Mouse (Mus musculus) lung, embryonic 14.5 days (tissue): ENCODE data around the gene Ptprz1. TPM values are rescaled to one million over a fixed set of nuclear protein-coding genes. Genes with fewer than 3 reads are reported as not detected.

Source experiments
- ATAC-seq: fragments of 200-750 bp; cut with Nextera tagmentation; 2 replicates; pipeline ENCODE4 v1.8.0; 2017; ENCODE audit warnings: mild to moderate bottlenecking, moderate TSS enrichment, moderate library complexity; ENCODE audit not compliant: insufficient read depth
- DNase-seq: peaks from one replicate; pipeline ENCODE4 v3.0.0-alpha.2; 2015
- H3K27ac ChIP-seq: fragments of 300-500 bp; sonication (generic); 2 replicates; pipeline ENCODE4 v1.5.1; 2014; ENCODE audit warnings: low read depth, mild to moderate bottlenecking, moderate library complexity
- H3K27me3 ChIP-seq: fragments of 300-500 bp; sonication (generic); 2 replicates; pipeline ENCODE4 v1.6.1; 2014; ENCODE audit warnings: low read length, control low read depth; ENCODE audit not compliant: insufficient read depth
- H3K36me3 ChIP-seq: fragments of 300-500 bp; sonication (generic); 2 replicates; pipeline ENCODE4 v1.6.1; 2014; ENCODE audit warnings: control low read depth; ENCODE audit not compliant: insufficient read depth
- H3K4me1 ChIP-seq: fragments of 300-500 bp; sonication (generic); 2 replicates; pipeline ENCODE4 v1.6.1; 2014; ENCODE audit warnings: antibody characterized with exemption, control low read depth; ENCODE audit not compliant: insufficient read depth
- H3K4me2 ChIP-seq: fragments of 300-500 bp; sonication (generic); 2 replicates; pipeline ENCODE4 v1.6.1; 2014; ENCODE audit warnings: mild to moderate bottlenecking
- H3K4me3 ChIP-seq: fragments of 300-500 bp; sonication (generic); 2 replicates; pipeline ENCODE4 v1.5.1; 2014; ENCODE audit warnings: low read depth, low read length
- H3K9ac ChIP-seq: fragments of 300-500 bp; sonication (generic); 2 replicates; pipeline ENCODE4 v1.6.1; 2014
- H3K9me3 ChIP-seq: fragments of 300-500 bp; sonication (generic); 2 replicates; pipeline ENCODE4 v1.6.1; 2016; ENCODE audit warnings: low read depth, low read length, control low read depth
- CTCF ChIP-seq: IDR thresholded peaks from 2 replicates; pipeline ENCODE4 v1.5.1; 2016; ENCODE audit warnings: antibody characterized with exemption, low read depth
- WGBS: fragments of 180-500 bp; shearing (Covaris S2); extraction: QIAGEN DNeasy Blood & Tissue Kit; methylation state at CpG from one replicate; pipeline ENCODE4 v1.1.7; 2014; 5-methylcytosine and 5-hydroxymethylcytosine counted together
- polyA plus RNA-seq: library from polyadenylated mRNA; unstranded; fragments of >200 nt; fragmentation: Nextera tagmentation; extraction: Ambion mirVana; gene quantifications from 2 replicates; pipeline ENCODE4 v1.2.1, GENCODE M21; 2014

The Ptprz1 gene
- polyA plus RNA-seq, 1 experiment from 2014 or later: 1.8 TPM

GRCm38 (mm10) chr6:22901983-22902382 is 26.7 kb downstream of the Ptprz1 start:
- H3K9me3 ChIP-seq: no peaks in the 10 kb centered on the region
- DNase-seq: no peak
- no peak overlapping the region for H3K27ac ChIP-seq
- no peaks in the 10 kb centered on the region for H3K27me3 ChIP-seq
- H3K4me3 ChIP-seq: no peak overlapping the region
- TF ChIP-seq CTCF: no peak
- 71% methylated on average over 3 of the region's 3 CpGs for WGBS
- H3K4me1 ChIP-seq: no peaks in the 10 kb centered on the region
- ATAC-seq: no peak
- H3K9ac ChIP-seq: no peak overlapping the region
- H3K36me3 ChIP-seq: no peaks in the 10 kb centered on the region
- no peak overlapping the region for H3K4me2 ChIP-seq

- Histone ChIP-seq H3K9me3 (no peaks in the 10 kb centered on the region), H3K4me2 (no peak overlapping the region), H3K4me1 (no peaks in the 10 kb centered on the region), H3K27me3 (no peaks in the 10 kb centered on the region), H3K4me3 (no peak overlapping the region), H3K27ac (no peak overlapping the region), H3K36me3 (no peaks in the 10 kb centered on the region), H3K9ac (no peak overlapping the region)
- DNase-seq (no peak), ATAC-seq (no peak)
- WGBS: 76% methylated on average over 6 of the region's 6 CpGs
- no peak for TF ChIP-seq CTCF
These were observed 33.4 kb downstream of the Ptprz1 start for GRCm38 (mm10) chr6:22908510-22909256.

GRCm38 (mm10) chr6:22909257-22909907 is 34.1 kb downstream of the Ptprz1 start:
- Histone ChIP-seq H3K27me3 (no peaks in the 10 kb centered on the region), H3K36me3 (no peaks in the 10 kb centered on the region), H3K9ac (no peak overlapping the region), H3K4me1 (no peaks in the 10 kb centered on the region), H3K4me2 (no peak overlapping the region), H3K9me3 (no peaks in the 10 kb centered on the region), H3K27ac (no peak overlapping the region), H3K4me3 (no peak overlapping the region)
- WGBS: 37% methylated on average over 6 of the region's 6 CpGs
- TF ChIP-seq CTCF: no peak
- no peak for ATAC-seq
- peak; percentile 9 for DNase-seq

- Histone ChIP-seq H3K27me3 (no peaks in the 10 kb centered on the region), H3K4me1 (no peaks in the 10 kb centered on the region), H3K4me2 (no peak overlapping the region), H3K9me3 (no peaks in the 10 kb centered on the region), H3K9ac (no peak overlapping the region), H3K4me3 (no peak overlapping the region), H3K27ac (no peak overlapping the region), H3K36me3 (no peaks in the 10 kb centered on the region)
- no peak for DNase-seq
- ATAC-seq: no peak
- TF ChIP-seq CTCF: no peak
- 44% methylated on average over 4 of the region's 4 CpGs for WGBS
These were observed 34.6 kb downstream of the Ptprz1 start for GRCm38 (mm10) chr6:22909908-22910260.

- Histone ChIP-seq H3K27ac (no peak overlapping the region), H3K9me3 (no peaks in the 10 kb centered on the region), H3K4me1 (no peaks in the 10 kb centered on the region), H3K27me3 (no peaks in the 10 kb centered on the region), H3K4me3 (no peak overlapping the region), H3K9ac (no peak overlapping the region), H3K4me2 (no peak overlapping the region), H3K36me3 (no peaks in the 10 kb centered on the region)
- TF ChIP-seq CTCF: no peak
- no peak for ATAC-seq
- DNase-seq: no peak
- 22% methylated on average over 1 of the region's 1 CpGs for WGBS
These were observed 47.6 kb downstream of the Ptprz1 start for GRCm38 (mm10) chr6:22922880-22923279.

GRCm38 (mm10) chr6:22932768-22933265 is 57.5 kb downstream of the Ptprz1 start:
- Histone ChIP-seq H3K9ac (no peak overlapping the region), H3K4me3 (no peak overlapping the region), H3K27me3 (no peaks in the 10 kb centered on the region), H3K4me2 (no peak overlapping the region), H3K36me3 (no peaks in the 10 kb centered on the region), H3K27ac (no peak overlapping the region), H3K9me3 (no peaks in the 10 kb centered on the region), H3K4me1 (no peaks in the 10 kb centered on the region)
- no peak for TF ChIP-seq CTCF
- ATAC-seq (no peak), DNase-seq (no peak)
- WGBS: 79% methylated on average over 2 of the region's 2 CpGs

- no peaks in the 10 kb centered on the region for H3K27me3 ChIP-seq
- 69% methylated on average over 4 of the region's 4 CpGs for WGBS
- H3K4me3 ChIP-seq: no peak overlapping the region
- no peak overlapping the region for H3K27ac ChIP-seq
- no peak for TF ChIP-seq CTCF
- H3K4me1 ChIP-seq: no peaks in the 10 kb centered on the region
- DNase-seq (no peak), ATAC-seq (no peak)
- no peaks in the 10 kb centered on the region for H3K9me3 ChIP-seq
- no peak overlapping the region for H3K9ac ChIP-seq
- no peak overlapping the region for H3K4me2 ChIP-seq
- H3K36me3 ChIP-seq: no peaks in the 10 kb centered on the region
These were observed 61.8 kb downstream of the Ptprz1 start for GRCm38 (mm10) chr6:22937126-22937525.
